Mouse (Mus musculus) kidney, adult 2 months (tissue): ENCODE measurements at regions not wholly inside any gene's neighbourhood (a gene's known extent, or its start where the extent isn't known, plus 50 kb on each side); places are given as distances from the start of the nearest gene placed in this dataset.

ENCODE experiments used
- CTCF ChIP-seq: fragments of 200-500 bp; conservative IDR thresholded peaks from 2 replicates; pipeline ENCODE4 v1.5.1; 2011; ENCODE audit warnings: low read depth, mild to moderate bottlenecking, control low read depth, low read length, moderate library complexity, mixed read lengths; ENCODE audit not compliant: insufficient read depth, insufficient read length
- POLR2A ChIP-seq: fragments of 200-500 bp; IDR thresholded peaks from one replicate; pipeline ENCODE4 v1.6.1; 2011; ENCODE audit warnings: low read depth, low read length, control low read depth

DNA sequence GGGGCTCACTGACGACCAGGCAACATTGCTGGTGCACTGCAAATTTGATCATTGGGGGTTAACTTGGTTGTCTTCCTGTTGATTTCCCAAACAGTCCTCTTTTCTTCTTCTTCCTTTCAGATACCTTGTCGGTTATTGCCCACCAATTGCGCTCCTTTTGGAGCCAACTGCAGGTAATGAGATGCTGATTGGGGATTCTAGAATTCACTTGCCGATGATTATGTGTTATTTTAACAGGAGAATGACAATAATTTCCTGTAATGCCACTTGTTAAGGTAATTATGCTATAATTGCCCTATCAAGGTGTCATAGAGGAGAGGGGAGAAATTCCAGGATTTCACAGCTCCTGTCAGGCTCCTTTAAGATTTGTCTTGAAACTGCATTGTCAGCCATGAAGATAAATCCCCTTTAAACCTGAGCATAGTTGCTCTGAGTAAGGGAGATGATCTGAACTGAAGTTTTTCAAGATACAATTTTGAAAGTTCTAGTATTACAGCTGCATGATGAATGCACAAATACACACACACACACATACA lies 533.7 kb upstream of the Pfkp start:
- TF ChIP-seq POLR2A (no peak), CTCF (no peak)
